Mouse (Mus musculus): ENCODE measurements at regions not wholly inside any gene's neighbourhood (a gene's known extent, or its start where the extent isn't known, plus 50 kb on each side); places are given as distances from the start of the nearest gene placed in this dataset.

GRCm38 (mm10) chr2:168345384-168345783, 63.8 kb upstream of the Kcng1 start:
- in situ Hi-C loops (cut with MboI; ENCODE audit: low pct_unique_long_range_greater_than_20kb in 1 of 2, low sequenced_read_pairs in 2 of 2, unreplicated experiment in 1 of 2): no loop called here

- in situ Hi-C loops (cut with MboI; ENCODE audit: low pct_unique_long_range_greater_than_20kb in 1 of 2, low sequenced_read_pairs in 2 of 2, unreplicated experiment in 1 of 2): no loop called here
These were observed 62.2 kb upstream of the Kcng1 start for GRCm38 (mm10) chr2:168343705-168344104.

GRCm38 (mm10) chr2:168338819-168339218, 57.3 kb upstream of the Kcng1 start:
- in situ Hi-C loops (cut with MboI; ENCODE audit: low pct_unique_long_range_greater_than_20kb in 1 of 2, low sequenced_read_pairs in 2 of 2, unreplicated experiment in 1 of 2): no loop called here

- in situ Hi-C loops (cut with MboI; ENCODE audit: low pct_unique_long_range_greater_than_20kb in 1 of 2, low sequenced_read_pairs in 2 of 2, unreplicated experiment in 1 of 2): no loop called here
These were observed 56.8 kb upstream of the Kcng1 start for GRCm38 (mm10) chr2:168338382-168338781.

- in situ Hi-C loops (cut with MboI; ENCODE audit: low pct_unique_long_range_greater_than_20kb in 1 of 2, low sequenced_read_pairs in 2 of 2, unreplicated experiment in 1 of 2): no loop called here
These were observed 56.1 kb upstream of the Kcng1 start for GRCm38 (mm10) chr2:168337611-168338010.

- in situ Hi-C loops (cut with MboI; ENCODE audit: low pct_unique_long_range_greater_than_20kb in 1 of 2, low sequenced_read_pairs in 2 of 2, unreplicated experiment in 1 of 2): no loop called here
These were observed 54.3 kb upstream of the Kcng1 start for GRCm38 (mm10) chr2:168335739-168336385.

GRCm38 (mm10) chr2:168334241-168334588, 52.7 kb upstream of the Kcng1 start:
- in situ Hi-C loops (cut with MboI; ENCODE audit: low pct_unique_long_range_greater_than_20kb in 1 of 2, low sequenced_read_pairs in 2 of 2, unreplicated experiment in 1 of 2): no loop called here

- in situ Hi-C loops (cut with MboI; ENCODE audit: low pct_unique_long_range_greater_than_20kb in 1 of 2, low sequenced_read_pairs in 2 of 2, unreplicated experiment in 1 of 2): no loop called here
These were observed 52.2 kb upstream of the Kcng1 start for GRCm38 (mm10) chr2:168333552-168334240.

- in situ Hi-C loops (cut with MboI; ENCODE audit: low pct_unique_long_range_greater_than_20kb in 1 of 2, low sequenced_read_pairs in 2 of 2, unreplicated experiment in 1 of 2): no loop called here
These were observed 51.4 kb upstream of the Kcng1 start for GRCm38 (mm10) chr2:168332972-168333371.

Data from mouse embryonic stem cell (cell line).